Mouse (Mus musculus) mouse trophoblast stem cell (cell line): ENCODE results near the gene Klrg2.
"Not testable (repeated sequence)": the region's sequence is repeated elsewhere in the genome, so short reads cannot be mapped to it uniquely, and the experiment has no call there.

Experiments used
- in situ Hi-C, 2 experiments: fragments of 300-500 bp; cut with MseI, MboI; formaldehyde crosslinking; loops; 2 replicates in 1 of 2; 3 replicates in 1 of 2; pipeline ENCODE4 v1.15.1; 2025

Klrg2 gene

DNA sequence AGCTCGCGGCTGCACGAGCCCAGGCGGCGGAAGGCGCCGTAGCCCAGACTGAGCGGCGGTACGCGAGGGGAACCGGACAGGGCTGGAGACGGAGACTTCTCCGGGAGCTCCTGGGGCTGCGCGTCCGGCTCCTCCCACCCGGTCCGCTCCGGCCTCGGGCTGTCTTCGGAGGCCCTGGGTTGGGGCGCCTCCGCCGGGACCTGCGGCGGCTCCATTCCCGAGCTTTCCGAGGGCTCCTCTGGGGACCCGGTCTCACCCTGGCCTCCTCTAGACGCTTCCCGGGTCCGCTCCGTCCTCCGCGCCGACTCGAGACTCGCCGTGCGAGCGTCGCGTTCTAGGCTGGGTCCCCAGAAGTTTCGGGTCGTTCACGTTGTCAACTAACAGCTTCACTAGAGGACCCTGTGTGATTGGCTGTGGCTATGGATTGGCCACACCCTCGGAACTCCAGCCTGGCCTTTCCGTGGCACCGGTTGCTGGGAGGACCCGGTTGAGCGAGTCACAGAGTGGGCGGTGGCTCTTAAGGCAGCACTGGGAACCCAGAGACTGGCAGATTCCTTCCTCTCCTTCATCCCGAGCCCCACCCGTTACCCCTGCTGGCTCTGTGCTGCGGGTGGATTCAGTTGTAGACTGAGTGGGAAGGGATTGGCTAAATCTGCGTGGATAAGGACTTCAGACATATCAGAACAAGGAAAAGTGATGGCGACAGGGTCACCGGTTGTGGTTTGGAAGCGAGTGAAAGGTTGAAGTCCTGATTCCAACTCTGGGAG lies at the start of gene Klrg2:
TSS of gene Klrg2 (minus strand) at position 391 of the 767 bp plus-strand sequence.
- in situ Hi-C loops: no loop called here

DNA sequence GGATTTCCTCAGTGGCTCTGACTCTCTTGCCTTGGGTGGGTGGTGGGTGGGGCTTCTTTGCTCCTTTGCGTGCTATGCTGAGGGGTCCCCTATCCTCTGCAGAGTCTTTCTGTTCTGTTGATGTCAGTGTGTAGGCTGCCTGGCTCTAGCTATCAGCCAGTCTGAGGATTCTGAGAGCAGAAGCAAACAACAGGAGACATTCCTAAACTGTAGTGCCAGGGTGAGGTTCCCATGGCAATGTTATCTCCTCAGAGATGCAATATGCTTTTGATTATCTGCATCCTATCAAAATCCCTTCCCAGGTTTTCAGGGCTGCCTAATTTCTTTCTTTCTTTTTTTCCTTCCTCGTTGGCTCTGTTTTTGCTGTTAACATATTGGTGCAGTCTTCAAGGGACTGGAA lies 45.5 kb upstream of the Klrg2 start:
- in situ Hi-C loops: no loop called here

DNA sequence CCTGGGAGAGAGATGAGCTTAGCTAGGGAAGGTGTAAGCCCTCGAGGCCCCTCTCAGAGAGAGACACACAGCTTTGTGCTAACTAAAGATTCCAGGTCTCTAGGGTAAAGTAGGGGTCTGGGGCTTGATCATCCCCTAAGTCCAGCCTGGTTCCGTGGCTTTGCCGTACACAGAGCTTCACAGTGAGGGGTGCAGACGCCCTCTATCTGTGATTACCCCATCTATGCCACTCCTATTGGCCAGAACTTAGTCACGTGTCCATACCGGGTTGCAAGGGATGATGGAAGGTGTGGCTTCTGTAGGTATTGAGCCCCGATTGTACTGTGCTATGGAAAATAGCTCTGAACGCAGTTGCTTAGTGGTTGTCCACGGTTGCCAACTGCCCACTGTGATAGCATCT lies 40.6 kb upstream of the Klrg2 start:
- in situ Hi-C loops: no loop called here

DNA sequence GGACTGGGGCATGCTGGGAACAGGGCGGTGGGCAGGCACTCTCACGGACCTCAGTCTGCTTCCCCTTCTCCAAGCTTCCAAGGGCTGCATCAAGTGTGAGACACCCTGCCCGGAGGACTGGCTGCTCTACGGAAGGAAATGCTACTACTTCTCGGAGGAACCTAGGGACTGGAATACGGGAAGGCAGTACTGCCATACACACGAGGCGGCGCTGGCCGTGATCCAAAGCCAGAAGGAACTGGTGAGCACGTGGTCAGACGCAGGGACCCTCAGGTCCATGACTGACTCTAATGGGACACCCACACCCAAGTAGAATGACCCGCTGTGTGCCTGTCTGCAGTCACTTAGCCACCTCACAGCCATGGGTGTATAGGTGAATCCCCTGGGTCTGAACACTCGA lies 39.7 kb upstream of the Klrg2 start:
- in situ Hi-C loops: no loop called here

DNA sequence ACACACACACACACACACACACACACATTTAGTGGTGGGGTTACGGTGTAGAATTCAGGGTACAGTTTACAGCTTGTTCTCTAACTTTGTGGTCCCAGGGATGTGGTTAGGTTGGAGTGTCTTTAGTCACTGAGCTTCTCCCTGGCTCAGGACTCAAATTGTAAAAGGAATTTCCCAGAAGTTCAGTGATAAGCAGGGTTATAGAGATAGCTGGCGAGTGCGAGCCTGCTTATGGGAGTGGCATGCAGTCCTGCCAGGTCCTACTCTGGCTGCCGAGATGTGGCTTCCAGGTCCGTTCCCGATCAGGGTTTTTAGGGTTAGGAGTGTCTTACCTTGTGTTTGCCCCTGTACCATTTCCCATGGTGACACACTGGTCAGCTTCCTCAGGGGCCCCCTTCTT lies 39.2 kb upstream of the Klrg2 start:
- in situ Hi-C loops: no loop called here

DNA sequence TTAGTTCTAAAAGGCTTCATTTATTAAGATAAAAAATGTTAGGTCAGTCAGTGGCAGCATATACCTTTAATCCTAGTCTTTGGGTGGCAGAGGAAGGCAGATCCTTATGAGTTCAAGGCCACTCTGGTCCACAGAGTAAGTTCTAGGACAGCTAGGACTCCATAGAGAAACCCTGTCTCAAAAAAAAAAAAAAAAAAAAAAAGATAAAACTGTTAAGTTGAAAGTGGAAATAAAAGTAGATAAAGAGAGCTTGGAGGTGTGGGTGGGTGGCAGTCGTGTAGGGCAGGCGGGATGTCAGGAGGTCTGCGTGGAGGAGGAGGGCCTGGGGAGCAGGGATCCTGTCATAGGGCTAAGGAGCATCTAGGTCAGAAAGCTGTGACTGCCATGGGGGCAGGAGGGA lies 35.0 kb upstream of the Klrg2 start:
- in situ Hi-C loops: no loop called here

DNA sequence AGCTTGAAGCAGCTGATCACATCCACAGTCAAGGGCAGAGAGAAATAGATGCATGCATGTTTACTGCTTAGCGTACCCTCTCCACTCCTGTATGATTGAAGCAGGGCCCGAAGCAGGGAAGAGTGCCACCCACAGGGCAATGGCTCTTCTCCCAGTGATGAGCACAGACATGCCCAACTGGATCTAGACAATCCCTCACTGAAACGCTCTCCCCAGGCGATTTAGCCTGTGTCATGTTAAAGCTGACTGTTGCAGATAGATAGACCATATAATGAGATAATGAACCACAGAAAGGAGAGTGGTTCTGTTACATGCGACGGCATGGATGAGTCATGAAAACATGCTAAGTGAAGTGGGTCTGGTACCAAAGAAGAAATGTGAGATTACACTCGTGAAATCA lies 34.2 kb upstream of the Klrg2 start:
- in situ Hi-C loops: no loop called here

DNA sequence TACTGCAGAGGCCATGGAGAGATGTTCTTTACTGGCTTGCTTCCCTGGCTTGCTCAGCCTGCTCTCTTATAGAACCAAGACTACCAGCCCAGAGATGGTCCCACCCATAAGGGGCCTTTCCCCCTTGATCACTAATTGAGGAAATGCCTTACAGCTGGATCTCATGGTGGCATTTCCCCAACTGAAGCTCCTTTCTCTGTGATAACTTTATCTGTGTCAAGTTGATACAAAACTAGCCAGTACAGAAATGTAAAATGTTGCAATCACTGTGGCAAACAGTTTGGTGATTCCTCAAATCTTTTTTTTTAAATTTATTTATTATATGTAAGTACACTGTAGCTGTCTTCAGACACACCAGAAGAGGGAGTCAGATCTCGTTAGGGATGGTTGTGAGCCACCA lies 33.4 kb upstream of the Klrg2 start:
- in situ Hi-C loops: not testable (repeated sequence)

DNA sequence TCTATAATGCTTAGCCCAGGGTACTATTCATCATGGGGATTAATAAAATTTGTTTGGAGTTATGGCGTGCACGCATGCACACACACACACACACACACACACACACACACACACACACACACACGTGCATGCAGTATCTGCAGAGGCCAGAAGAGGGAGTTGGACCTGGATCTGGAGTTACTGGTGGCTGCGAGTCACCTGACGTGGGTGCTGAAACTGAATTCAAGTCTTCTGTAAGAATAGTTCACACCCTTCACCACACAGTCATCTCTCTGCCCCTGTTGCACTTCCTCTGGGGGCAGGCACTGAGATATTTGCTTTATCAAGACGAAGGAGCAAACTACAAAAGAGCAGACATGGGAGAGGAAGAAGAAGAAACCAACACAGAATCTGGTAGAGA lies 32.5 kb upstream of the Klrg2 start:
- in situ Hi-C loops: no loop called here

DNA sequence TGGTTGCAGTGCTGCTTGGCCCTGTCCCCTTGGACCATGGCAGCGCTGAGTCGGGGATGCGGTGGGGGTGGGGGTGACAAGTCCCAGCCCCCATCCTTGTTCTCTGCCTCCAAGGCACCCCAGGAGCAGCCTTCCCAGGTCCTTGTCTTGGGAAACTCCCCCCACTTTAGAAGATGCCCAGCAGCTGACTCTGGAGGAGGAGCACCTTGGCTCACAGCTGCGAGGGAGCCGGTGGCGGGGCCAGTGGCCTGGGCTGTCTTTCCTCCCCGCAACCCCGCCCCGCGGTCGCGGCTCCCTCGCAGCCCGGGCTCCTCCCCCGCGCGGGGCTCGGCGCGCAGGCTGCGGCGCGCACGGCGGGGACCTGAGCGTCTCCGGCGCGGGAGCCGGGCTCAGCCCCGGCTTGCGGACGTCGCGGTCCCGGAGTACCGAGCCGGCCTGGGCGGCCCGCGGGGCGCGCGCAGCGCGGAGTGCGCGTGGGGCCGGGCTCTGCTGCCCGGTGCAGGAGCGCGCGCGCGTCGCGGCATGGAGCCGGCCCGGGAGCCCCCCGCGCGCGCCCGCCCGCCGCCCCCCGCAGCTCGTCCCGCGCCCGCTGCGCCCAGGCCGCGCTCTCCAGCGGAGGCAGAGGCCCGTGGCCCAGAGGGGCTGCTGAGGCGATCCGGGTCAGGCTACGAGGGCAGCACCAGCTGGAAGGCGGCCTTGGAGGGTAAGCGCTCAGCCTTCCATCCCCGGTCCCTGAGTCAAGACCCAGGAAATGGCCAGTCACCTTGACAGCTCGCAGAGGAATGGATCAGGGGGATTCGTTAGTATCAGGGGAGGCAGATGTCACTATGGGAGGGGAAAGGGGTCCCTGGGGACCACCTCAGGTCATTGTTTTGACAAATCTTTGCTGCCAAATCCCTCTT lies 25.9 kb upstream of the Klrg2 start, which contains the start of gene Clec2l:
TSS of gene Clec2l (plus strand) at position 356 of the 902 bp plus-strand sequence.
- in situ Hi-C loops: no loop called here

DNA sequence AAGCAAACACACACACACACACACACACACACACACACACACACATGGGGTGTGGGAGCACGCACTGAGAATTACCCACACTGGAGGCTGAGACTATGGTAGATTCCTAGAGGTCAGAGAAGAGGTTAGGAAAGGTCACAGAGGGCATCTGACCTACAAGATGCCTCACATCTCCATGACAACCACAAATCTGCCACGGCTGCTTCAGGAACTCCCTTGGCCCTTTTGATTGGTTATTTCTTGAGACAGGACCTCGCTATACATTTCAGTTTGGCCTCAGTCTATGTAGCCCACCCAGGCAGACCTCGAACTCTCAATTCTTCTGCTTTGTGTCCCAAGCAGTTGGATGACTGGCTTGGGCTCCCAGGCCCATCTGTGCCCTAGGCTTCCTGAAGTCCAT lies 24.6 kb upstream of the Klrg2 start:
- in situ Hi-C loops: no loop called here

DNA sequence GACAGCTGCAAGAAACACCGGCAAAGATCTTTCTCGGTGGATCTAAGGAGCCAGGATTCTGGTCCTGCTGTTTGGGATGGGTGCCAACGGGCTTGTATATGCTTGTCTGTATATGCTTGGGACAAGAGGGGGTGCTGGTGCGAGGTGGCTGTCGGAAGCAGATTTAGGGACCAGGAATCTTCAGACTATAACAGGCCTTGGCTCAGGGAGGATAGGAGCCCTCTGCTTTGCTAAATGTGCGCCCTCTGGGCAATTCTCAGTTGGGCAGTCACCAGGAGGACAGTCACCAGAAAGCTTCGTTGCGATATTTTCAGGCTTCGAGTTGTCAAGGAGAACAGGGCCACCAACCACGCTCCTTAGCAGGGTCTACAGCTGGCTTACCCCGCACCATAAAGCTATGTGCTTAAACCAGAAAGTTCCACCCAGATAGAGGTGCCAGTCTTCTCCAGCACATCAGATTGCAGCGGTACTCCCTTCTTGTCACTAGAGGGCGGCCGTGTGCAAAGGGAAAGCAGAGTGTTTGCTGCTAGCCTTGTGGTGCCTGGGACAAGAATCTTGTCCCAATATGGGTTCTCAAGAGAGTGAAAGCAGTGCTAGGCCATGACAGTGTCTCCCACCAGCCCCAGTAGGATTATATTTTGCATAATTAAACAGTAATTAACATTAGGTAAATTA lies 13.4 kb upstream of the Klrg2 start:
- in situ Hi-C loops: loop anchor here in 1 of 2 experiments (5.0 kb wide), 1 partner anchor 42 kb away; no protein-coding TSS in a partner anchor

DNA sequence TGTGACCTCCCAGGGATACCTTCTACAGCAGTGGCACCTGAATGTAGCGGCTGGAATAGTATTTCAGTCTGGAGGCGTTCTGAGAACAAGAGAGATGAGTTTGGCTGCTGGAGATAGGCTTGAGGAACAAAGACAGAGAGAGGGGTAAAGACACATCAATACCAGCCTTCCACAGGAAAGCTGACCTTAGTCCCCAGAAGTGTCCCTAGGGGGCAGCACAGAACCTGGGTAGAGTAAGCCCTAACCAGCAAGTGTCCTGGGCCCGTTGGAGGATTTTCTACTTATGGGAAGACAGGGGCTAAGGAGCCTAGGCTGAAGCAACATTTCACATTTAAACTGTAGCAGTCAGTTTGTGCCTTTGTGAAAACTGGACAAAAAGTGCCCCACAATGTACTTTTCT lies 12.5 kb upstream of the Klrg2 start:
- in situ Hi-C loops: no loop called here

DNA sequence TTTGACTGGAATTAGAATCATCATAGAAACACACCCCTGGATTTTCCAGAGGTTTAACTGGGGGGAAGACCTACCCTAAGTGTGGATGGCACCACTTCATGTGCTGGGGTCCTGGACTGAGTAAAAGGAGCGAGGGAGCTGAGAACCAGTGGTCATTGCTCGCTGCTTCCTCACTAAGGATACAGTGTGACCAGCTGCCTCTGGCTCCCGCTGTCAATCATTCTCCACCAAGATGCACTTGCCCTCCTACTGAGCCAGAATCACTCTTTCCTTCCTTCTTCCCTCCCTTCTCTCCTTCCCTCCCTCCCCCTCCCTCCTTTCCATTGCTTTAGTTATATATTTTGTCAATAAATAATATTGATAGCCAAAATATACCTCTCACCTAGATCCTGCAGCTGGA lies 6.0 kb upstream of the Klrg2 start:
- in situ Hi-C loops: no loop called here

DNA sequence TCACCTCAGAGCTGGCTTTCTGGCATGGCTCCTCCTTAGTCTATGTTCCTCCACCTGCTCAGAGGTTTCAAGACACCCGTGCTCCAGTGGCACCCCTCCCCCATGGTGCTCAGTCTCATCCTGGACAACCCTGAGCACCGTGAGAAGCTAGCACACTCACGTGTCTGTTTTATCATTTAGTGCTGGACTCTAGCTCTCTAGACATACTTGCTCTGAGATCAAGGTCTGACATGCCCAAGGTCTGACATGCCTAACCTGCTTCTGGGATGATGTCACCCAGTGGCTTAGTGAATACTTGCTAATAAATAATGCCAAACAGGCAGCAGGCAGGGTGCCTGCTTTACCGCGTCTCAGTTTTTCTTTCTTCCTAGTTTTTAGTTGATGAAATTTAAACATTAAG lies 5.6 kb upstream of the Klrg2 start:
- in situ Hi-C loops: no loop called here

DNA sequence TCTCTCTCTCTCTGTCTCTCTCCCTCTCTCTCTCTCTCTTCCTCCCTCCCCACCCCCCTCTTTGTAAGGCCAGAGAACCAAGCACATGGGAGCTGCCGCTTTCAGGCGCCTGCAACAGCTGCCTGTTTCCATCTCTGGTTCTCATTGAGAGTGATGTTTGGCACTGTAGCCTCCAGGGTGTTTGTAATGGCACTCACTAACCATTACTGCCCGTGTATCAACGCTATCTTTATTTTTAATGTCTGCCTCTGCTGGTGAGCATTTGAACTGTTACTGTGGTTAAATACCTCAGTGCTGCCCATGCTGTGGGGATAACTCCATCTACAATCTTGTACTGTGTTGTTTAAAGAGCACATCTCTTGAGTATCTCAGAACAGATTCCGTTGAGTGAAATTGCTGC lies 4.6 kb upstream of the Klrg2 start:
- in situ Hi-C loops: no loop called here

DNA sequence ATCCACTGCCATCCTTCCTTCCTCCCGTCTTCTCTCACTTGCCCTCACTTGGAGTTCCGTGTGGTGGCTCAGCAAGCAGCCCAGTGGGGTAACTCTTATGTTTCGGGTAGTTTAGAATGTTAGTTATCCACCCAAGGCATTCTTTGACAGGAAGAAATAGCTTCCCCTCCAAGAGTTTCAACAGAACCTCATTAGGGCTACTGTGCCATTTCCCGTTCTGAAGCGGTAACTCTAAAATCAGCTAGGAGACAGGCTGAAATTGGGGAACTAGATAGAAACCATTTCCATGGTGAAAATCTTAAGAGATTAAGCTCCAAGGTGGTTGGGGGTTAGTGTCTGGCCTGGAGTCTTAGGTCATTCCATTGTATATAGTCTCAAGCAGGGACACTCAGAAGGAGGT lies 4.2 kb upstream of the Klrg2 start:
- in situ Hi-C loops: no loop called here

DNA sequence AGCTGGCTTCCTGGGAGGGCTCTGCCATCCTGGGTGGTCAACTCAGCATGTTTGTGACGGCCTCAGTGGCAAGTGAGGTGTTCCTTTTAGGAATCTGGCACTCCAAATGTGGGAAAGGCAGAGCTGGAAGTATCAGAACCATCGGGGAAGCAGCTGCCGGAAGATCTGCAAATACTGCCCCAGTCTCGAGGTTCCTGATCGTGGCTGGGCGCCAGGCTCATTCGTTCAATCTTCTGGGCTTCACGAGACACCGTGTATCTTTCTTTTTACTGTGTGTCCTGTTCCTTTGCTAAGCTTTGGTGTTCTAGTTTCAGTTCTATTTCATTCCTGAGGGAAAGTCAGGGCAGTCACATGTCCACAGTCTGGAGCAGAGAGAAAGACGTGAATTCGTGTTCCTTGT lies 3.4 kb upstream of the Klrg2 start:
- in situ Hi-C loops: no loop called here

DNA sequence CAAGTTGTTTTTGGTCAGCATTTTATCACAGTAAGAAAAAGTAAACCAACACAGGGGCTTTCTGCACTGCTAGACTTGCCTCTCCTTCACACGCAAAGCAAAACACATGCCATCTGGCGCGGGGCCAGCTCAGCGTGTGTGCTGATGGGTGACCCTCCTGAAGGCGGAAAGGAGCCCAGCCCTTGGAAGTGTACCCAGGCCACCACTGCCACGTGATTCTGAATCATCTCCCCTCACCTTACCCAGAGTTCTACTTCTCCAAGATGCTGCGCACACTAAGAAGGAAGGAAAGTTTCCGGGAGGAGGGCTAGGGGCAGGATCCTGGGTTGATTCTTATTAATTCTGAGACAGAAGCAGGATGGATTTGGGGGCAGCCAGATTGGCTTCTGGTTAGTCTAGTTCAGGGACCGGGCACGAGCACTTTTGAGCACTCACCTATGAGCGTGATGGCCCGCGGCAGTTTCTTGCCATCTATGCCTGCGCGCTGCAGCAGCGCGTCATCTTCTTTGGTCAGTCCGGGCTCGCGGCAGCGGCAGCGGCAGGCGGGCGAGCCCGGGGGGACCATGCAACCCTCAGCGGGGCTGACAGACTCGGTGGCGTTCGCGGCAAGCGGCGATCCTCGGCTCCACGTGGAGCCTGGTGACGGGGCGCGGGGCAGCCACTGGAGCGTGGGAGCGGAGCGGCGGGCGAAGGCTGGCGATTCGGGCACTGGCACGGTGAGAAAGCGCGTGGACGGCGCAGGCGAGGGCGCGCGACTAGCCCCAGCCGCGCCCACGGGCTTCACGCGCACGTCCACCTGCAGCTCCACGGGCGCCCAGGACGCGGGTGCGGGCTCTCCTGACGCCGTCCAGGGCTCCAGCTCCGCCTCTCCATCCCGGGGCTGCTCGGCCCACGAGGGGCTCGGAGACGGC lies 846 bp downstream of the Klrg2 start:
- in situ Hi-C loops: no loop called here

DNA sequence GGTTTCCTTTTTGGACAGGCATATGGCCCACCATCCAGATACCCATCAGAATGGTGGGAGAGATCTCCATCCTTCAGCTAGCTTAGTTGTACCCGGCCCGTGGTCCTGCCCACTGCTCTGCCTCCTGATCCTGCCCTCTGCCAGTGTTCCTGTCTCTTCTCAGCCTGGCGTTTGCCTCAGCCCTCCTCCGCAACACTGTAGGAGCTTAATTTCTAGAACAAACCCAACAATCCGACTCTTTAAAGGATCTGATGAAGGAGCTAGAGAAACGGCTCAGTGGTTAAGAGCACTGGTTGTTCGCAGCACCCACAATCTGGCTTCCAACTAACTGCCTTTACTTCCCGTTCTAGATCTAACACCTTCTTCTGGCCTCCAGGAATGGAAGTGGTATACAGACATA lies 2.6 kb downstream of the Klrg2 start:
- in situ Hi-C loops: no loop called here

DNA sequence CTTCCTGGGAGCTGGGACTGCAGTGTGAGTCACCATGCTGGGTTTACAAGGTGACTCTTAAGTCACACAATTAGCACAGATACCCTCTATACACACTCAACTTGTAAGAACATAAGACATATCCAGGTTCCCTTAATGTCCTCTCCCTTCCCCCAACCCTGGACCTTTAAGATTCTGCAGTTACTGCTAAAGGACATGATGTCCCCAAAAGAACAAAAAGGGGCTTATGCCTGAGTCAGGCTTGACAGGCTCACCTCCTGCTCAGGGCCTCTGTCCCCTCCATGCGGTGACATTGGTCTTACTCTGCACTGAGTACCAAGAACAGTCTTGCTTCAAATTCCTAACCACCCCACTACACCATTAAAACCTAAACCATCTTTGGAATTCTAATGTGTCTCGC lies 4.2 kb downstream of the Klrg2 start:
- in situ Hi-C loops: no loop called here
